Comparison of ENCODE assay signal across 8 mouse cellular contexts in genomic region chr6:56796668-56797141, GRCm38 (mm10). TPM values are rescaled to one million over a fixed set of nuclear protein-coding genes. Genes with fewer than 3 reads are reported as not detected.
DNase-seq lines count a peak whose midpoint lies in the region; ATAC-seq and TF ChIP-seq lines count a peak whose summit lies in the region.

No protein-coding gene starts in this region.

- no peaks in the 10 kb centered on the region for H3K9me3 ChIP-seq in embryonic facial prominence, embryonic 13.5 days
- H3K9me3 ChIP-seq in heart, postnatal 0 days (replicated peaks; ENCODE audit: control insufficient read depth, low read length), result no peaks in the 10 kb centered on the region
- no peaks in the 10 kb centered on the region for H3K9me3 ChIP-seq in megakaryocyte, embryonic 14.5 days

- DNase-seq in cerebellum, adult 9-10 months, result peak; percentile 55
- DNase-seq in cerebellum, adult 11-12 months, result no peak
- DNase-seq in R1 (ENCODE audit: low read depth, low spot score), result peak; percentile 40
- peak; percentile 80 for DNase-seq in heart, postnatal 0 days (ENCODE audit: low spot score)
- DNase-seq in kidney, postnatal 4 days, result peak; percentile 57 to 72
- DNase-seq in skeletal muscle tissue, adult 2 months (ENCODE audit: low read depth, low spot score), result peak; percentile 15

- TF ChIP-seq EP300 in heart, postnatal 0 days (IDR thresholded peaks at IDR 0.05; ENCODE audit: low read depth), result no peak

- 0 out of 2 replicates have a peak, but pooled peaks cover 5% of the 10 kb centered on the region for H3K36me3 ChIP-seq in embryonic facial prominence, embryonic 13.5 days
- H3K36me3 ChIP-seq in heart, postnatal 0 days (replicated peaks; ENCODE audit: control insufficient read depth, insufficient read depth, low read length), result no peaks in the 10 kb centered on the region
- peaks cover 17% of the 10 kb centered on the region for H3K36me3 ChIP-seq in megakaryocyte, embryonic 14.5 days (replicated peaks; ENCODE audit: low read length)

- H3K27me3 ChIP-seq in embryonic facial prominence, embryonic 13.5 days, result no peaks in the 10 kb centered on the region
- H3K27me3 ChIP-seq in heart, postnatal 0 days (ENCODE audit: control insufficient read depth, insufficient read depth, low read length), result no peaks in the 10 kb centered on the region
- no peaks in the 10 kb centered on the region for H3K27me3 ChIP-seq in megakaryocyte, embryonic 14.5 days (replicated peaks)

- peaks cover 24% of the 10 kb centered on the region for H3K4me1 ChIP-seq in embryonic facial prominence, embryonic 13.5 days
- H3K4me1 ChIP-seq in heart, postnatal 0 days (ENCODE audit: control insufficient read depth, insufficient read depth), result peaks cover 25% of the 10 kb centered on the region
- peaks cover 52% of the 10 kb centered on the region for H3K4me1 ChIP-seq in megakaryocyte, embryonic 14.5 days

- TF ChIP-seq CTCF in heart, postnatal 0 days (IDR thresholded peaks at IDR 0.05; ENCODE audit: low read depth), result no peak

- peak overlapping the region; percentile 79 for H3K4me3 ChIP-seq in embryonic facial prominence, embryonic 13.5 days
- H3K4me3 ChIP-seq in heart, postnatal 0 days (ENCODE audit: low read depth, low read length), result peak overlapping the region; percentile 82
- peak overlapping the region; percentile 95 for H3K4me3 ChIP-seq in megakaryocyte, embryonic 14.5 days (replicated peaks)

- ATAC-seq in embryonic facial prominence, embryonic 13.5 days (ENCODE audit: insufficient number of reproducible peaks, insufficient read depth, low FRiP score, low TSS enrichment, low read depth), result no peak
- ATAC-seq in heart, postnatal 0 days (ENCODE audit: insufficient read depth, low read depth), result peak; percentile 22; the same call in 1 of the 2 replicates

- peak overlapping the region; percentile 99 for H3K27ac ChIP-seq in embryonic facial prominence, embryonic 13.5 days
- H3K27ac ChIP-seq in heart, postnatal 0 days (ENCODE audit: low read depth), result peak overlapping the region; percentile 99

- H3K9ac ChIP-seq in embryonic facial prominence, embryonic 13.5 days, result peak overlapping the region; percentile 97
- peak overlapping the region; percentile 96 for H3K9ac ChIP-seq in heart, postnatal 0 days (replicated peaks; ENCODE audit: low read depth, low read length)

- H3K4me2 ChIP-seq in embryonic facial prominence, embryonic 13.5 days, result peak overlapping the region; percentile 73
- peak overlapping the region; percentile 85 for H3K4me2 ChIP-seq in heart, postnatal 0 days (ENCODE audit: low read depth, low read length)

- WGBS in embryonic facial prominence, embryonic 13.5 days, result 0% methylated on average over 16 of the region's 16 CpGs
- WGBS in heart, postnatal 0 days, result under 1% methylated on average over 16 of the region's 16 CpGs

RNA-seq across cellular contexts. Expression of gene Kbtbd2, which starts 0.9 kb away (rescaled TPM):
- 30.5 and 33.7 TPM in 2 replicates for polyA plus RNA-seq in embryonic facial prominence, embryonic 13.5 days (2015; fragmentation: Nextera tagmentation; extraction: Ambion mirVana)
- 37.2 and 41.5 TPM in 2 replicates for total RNA-seq in heart, postnatal 0 days (2014; rRNA removed; ENCODE audit: low replicate concordance)
- polyA plus RNA-seq in heart, postnatal 0 days (2015; fragmentation: Nextera tagmentation; extraction: Ambion mirVana), result 17.0 and 17.6 TPM in 2 replicates
- 0.78 and 2.1 TPM in 2 replicates for polyA plus RNA-seq in megakaryocyte, embryonic 14.5 days (2012; ENCODE audit: insufficient read depth, low replicate concordance)

RNA-seq across cellular contexts. Expression of gene Fkbp9, which starts 35.2 kb away (rescaled TPM):
- 171 and 199 TPM in 2 replicates for polyA plus RNA-seq in embryonic facial prominence, embryonic 13.5 days (2015; fragmentation: Nextera tagmentation; extraction: Ambion mirVana)
- 123 and 142 TPM in 2 replicates for total RNA-seq in heart, postnatal 0 days (2014; rRNA removed; ENCODE audit: low replicate concordance)
- 90.0 and 90.2 TPM in 2 replicates for polyA plus RNA-seq in heart, postnatal 0 days (2015; fragmentation: Nextera tagmentation; extraction: Ambion mirVana)
- polyA plus RNA-seq in megakaryocyte, embryonic 14.5 days (2012; ENCODE audit: insufficient read depth, low replicate concordance), result 0.94 TPM in 1 of 2 replicates, not detected in the other

Comparison
In these comparisons a context has a peak if more than half of its experiments do, and no peak if none do; other contexts are left out.
1. RNA of gene Fkbp9, which starts 35.2 kb away (polyA plus RNA-seq): 171 to 199 TPM in embryonic facial prominence, embryonic 13.5 days and 90.0 to 90.2 TPM in heart, postnatal 0 days; 0.94 TPM in megakaryocyte, embryonic 14.5 days; every median in the first group is over 10 times any median in the second.
2. Peak in every context shown above with its lines, with median percentiles within 50 percentile points of each other: H3K4me3 ChIP-seq.